Mouse (Mus musculus) right cerebral cortex, postnatal 10 days (tissue): Measurements from ENCODE around the gene Tpi1.

Experiments
- DNase-seq, 2 experiments: peaks; one replicate each; pipeline ENCODE4 v3.0.0; 2021; ENCODE audit warnings: low spot score in 2 of 2

Gene Tpi1

GRCm38 (mm10) chr6:124813933-124814332, at the start of gene Tpi1:
Gene Tpi1, minus strand, starts transcription at chr6:124814296.
- DNase-seq = peak; percentile 95

GRCm38 (mm10) chr6:124863125-124863657, 49.1 kb upstream of the Tpi1 start:
- peak in 1 of 2 experiments; percentile 62 for DNase-seq

GRCm38 (mm10) chr6:124862406-124863124, 48.5 kb upstream of the Tpi1 start:
- DNase-seq = peak; percentile 64 to 74

- DNase-seq = peak in 1 of 2 experiments; percentile 46
Measured at GRCm38 (mm10) chr6:124861802-124862201, 47.7 kb upstream of the Tpi1 start.

- DNase-seq = peak in 1 of 2 experiments; percentile 56
Measured at GRCm38 (mm10) chr6:124861266-124861665, 47.2 kb upstream of the Tpi1 start.

- peak in 1 of 2 experiments; percentile 54 for DNase-seq
Measured at GRCm38 (mm10) chr6:124860511-124860910, 46.4 kb upstream of the Tpi1 start.

GRCm38 (mm10) chr6:124859725-124860124, 45.6 kb upstream of the Tpi1 start:
- peak; percentile 88 to 91 for DNase-seq

GRCm38 (mm10) chr6:124858561-124859318, 44.6 kb upstream of the Tpi1 start:
- DNase-seq = peak; percentile 25 to 53

- DNase-seq = peak; percentile 38 to 40
Measured at GRCm38 (mm10) chr6:124857840-124858530, 43.9 kb upstream of the Tpi1 start.

GRCm38 (mm10) chr6:124856916-124857839, 43.1 kb upstream of the Tpi1 start, which contains the start of gene P3h3:
Gene P3h3, minus strand, starts transcription at chr6:124857752.
- DNase-seq = peak; percentile 92 to 93

- DNase-seq = peak; percentile 78 to 88
Measured at GRCm38 (mm10) chr6:124856321-124856720, 42.2 kb upstream of the Tpi1 start.

GRCm38 (mm10) chr6:124854647-124855046, 40.6 kb upstream of the Tpi1 start:
- DNase-seq = peak in 1 of 2 experiments; percentile 35

- DNase-seq = no peak
Measured at GRCm38 (mm10) chr6:124850535-124850934, 36.4 kb upstream of the Tpi1 start.

- DNase-seq = peak; percentile 94 to 96
Measured at GRCm38 (mm10) chr6:124847305-124847704, 33.2 kb upstream of the Tpi1 start.

GRCm38 (mm10) chr6:124840241-124841167, 26.4 kb upstream of the Tpi1 start, which contains the start of gene Gnb3:
Gene Gnb3, minus strand, starts transcription at chr6:124840275.
- no peak for DNase-seq

- no peak for DNase-seq
Measured at GRCm38 (mm10) chr6:124839805-124840204, 25.7 kb upstream of the Tpi1 start.

GRCm38 (mm10) chr6:124836411-124836810, 22.3 kb upstream of the Tpi1 start:
- DNase-seq = no peak

- no peak for DNase-seq
Measured at GRCm38 (mm10) chr6:124835531-124835930, 21.4 kb upstream of the Tpi1 start.

- no peak for DNase-seq
Measured at GRCm38 (mm10) chr6:124834512-124835081, 20.5 kb upstream of the Tpi1 start.
